14 mouse cellular contexts compared by ENCODE assay signal in the genomic region with DNA sequence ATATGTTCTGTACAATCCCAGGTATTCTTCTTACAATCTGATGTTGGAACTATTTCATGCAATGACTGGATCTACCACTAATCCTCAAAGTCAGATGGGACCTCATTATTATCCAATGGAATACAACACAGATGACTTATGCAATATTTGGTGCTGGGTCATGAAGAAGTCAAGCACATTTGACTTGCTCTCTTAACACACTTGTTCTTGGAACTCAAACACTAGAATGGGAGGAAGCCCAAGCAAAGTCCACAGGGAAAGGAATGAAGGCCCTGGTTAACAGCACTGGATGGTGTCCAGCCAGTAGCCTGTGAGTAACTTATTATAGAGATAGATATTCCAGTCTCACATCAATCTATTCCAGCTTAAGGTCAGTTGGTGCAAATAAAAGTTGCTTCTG.
A peak's percentile ranks its signal among the peaks of the same experiment; 100 is the strongest.
DNase-seq lines count a peak whose midpoint lies in the region; ATAC-seq and TF ChIP-seq lines count a peak whose summit lies in the region.
"Had no signal": no experiment of that assay in that cellular context is flagged by ENCODE, and none has a peak within 500 bp of the region (broad histone marks: within the 10 kb centered on the region; RNA-seq: fewer than 3 reads in every experiment).

No protein-coding gene starts in this region.

- H3K9ac ChIP-seq in forebrain, embryonic 11.5 days (ENCODE audit: low read length) = no peak overlapping the region
- H3K9ac ChIP-seq: hindbrain, embryonic 12.5 days; kidney, embryonic 15.5 days; liver, embryonic 15.5 days had no signal

- no peak for TF ChIP-seq CTCF in thymus, adult 2 months (IDR thresholded peaks at IDR 0.05; ENCODE audit: borderline replicate concordance, control insufficient read depth, extremely low read depth, insufficient read depth, low read length, poor library complexity)

- DNase-seq in adrenal gland, postnatal 10 days = peak; percentile 55
- DNase-seq in adrenal gland, adult 8-10 months = no peak
- peak; percentile 29 to 58 for DNase-seq in kidney, postnatal 36 days
- no peak for DNase-seq in kidney, postnatal 14 days
- peak; percentile 24 for DNase-seq in heart, postnatal 4 days
- peak; percentile 81 for DNase-seq in lung, postnatal 36 days
- no peak for DNase-seq in thymus, adult 2 months
- no peak for DNase-seq in forebrain, embryonic 11.5 days (ENCODE audit: low spot score)
- DNase-seq: adrenal gland, postnatal 25 days had no signal

- no peak overlapping the region for H3K27ac ChIP-seq in thymus, adult 2 months (ENCODE audit: control insufficient read depth, insufficient read depth, low read length)
- no peak overlapping the region for H3K27ac ChIP-seq in forebrain, embryonic 11.5 days (ENCODE audit: low read depth, low read length)
- H3K27ac ChIP-seq: hindbrain, embryonic 12.5 days; kidney, embryonic 15.5 days; liver, embryonic 15.5 days had no signal

- ATAC-seq in forebrain, embryonic 11.5 days (replicated peaks; ENCODE audit: low FRiP score) = no peak
- ATAC-seq: forebrain, embryonic 14.5 days had no signal

- no peaks in the 10 kb centered on the region for H3K36me3 ChIP-seq in thymus, adult 2 months (ENCODE audit: control insufficient read depth, insufficient read depth, low read length)
- H3K36me3 ChIP-seq in forebrain, embryonic 11.5 days (ENCODE audit: control insufficient read depth, insufficient read depth, low read length) = no peaks in the 10 kb centered on the region
- H3K36me3 ChIP-seq: hindbrain, embryonic 12.5 days; kidney, embryonic 15.5 days; liver, embryonic 15.5 days had no signal

- no peaks in the 10 kb centered on the region for H3K4me1 ChIP-seq in thymus, adult 2 months (replicated peaks; ENCODE audit: control insufficient read depth, insufficient read depth, low read length)
- H3K4me1 ChIP-seq in forebrain, embryonic 11.5 days (replicated peaks; ENCODE audit: control insufficient read depth, insufficient read depth, low read length) = no peaks in the 10 kb centered on the region
- H3K4me1 ChIP-seq: hindbrain, embryonic 12.5 days; kidney, embryonic 15.5 days; liver, embryonic 15.5 days had no signal

- no peak overlapping the region for H3K4me2 ChIP-seq in forebrain, embryonic 11.5 days (ENCODE audit: low read depth, low read length, severe bottlenecking)
- H3K4me2 ChIP-seq: hindbrain, embryonic 12.5 days; kidney, embryonic 15.5 days; liver, embryonic 15.5 days; midbrain, embryonic 11.5 days had no signal

- H3K9me3 ChIP-seq in forebrain, embryonic 11.5 days (ENCODE audit: control insufficient read depth, low read length) = no peaks in the 10 kb centered on the region
- H3K9me3 ChIP-seq: hindbrain, embryonic 12.5 days; kidney, embryonic 15.5 days; liver, embryonic 15.5 days had no signal

- H3K27me3 ChIP-seq in thymus, adult 2 months (ENCODE audit: control insufficient read depth, insufficient read depth, low read length) = no peaks in the 10 kb centered on the region
- no peaks in the 10 kb centered on the region for H3K27me3 ChIP-seq in forebrain, embryonic 11.5 days (ENCODE audit: control insufficient read depth, insufficient read depth, low read length)
- H3K27me3 ChIP-seq: hindbrain, embryonic 12.5 days; kidney, embryonic 15.5 days; liver, embryonic 15.5 days had no signal

- no peak for TF ChIP-seq POLR2A in thymus, adult 2 months (IDR thresholded peaks at IDR 0.05; ENCODE audit: control insufficient read depth, extremely low read depth, insufficient read depth, low read length, poor library complexity)

- H3K4me3 ChIP-seq in thymus, adult 2 months (ENCODE audit: control insufficient read depth, insufficient read depth, low read length) = no peak overlapping the region
- no peak overlapping the region for H3K4me3 ChIP-seq in forebrain, embryonic 11.5 days (ENCODE audit: low read depth, low read length)
- H3K4me3 ChIP-seq: hindbrain, embryonic 12.5 days; kidney, embryonic 15.5 days; liver, embryonic 15.5 days had no signal

Comparison
In these comparisons a context has a peak if more than half of its experiments do, and no peak if none do; other contexts are left out.
1. DNase-seq: peak in adrenal gland, postnatal 10 days (single experiment), kidney, postnatal 36 days (2 of 2), heart, postnatal 4 days (single experiment) and lung, postnatal 36 days (single experiment); none in adrenal gland, adult 8-10 months (single experiment), kidney, postnatal 14 days (single experiment), thymus, adult 2 months (single experiment) and forebrain, embryonic 11.5 days (single experiment).